Mouse (Mus musculus) neutrophil, adult 83 days (primary cell): ENCODE measurements around the gene Crxos. TPM values are rescaled to one million over a fixed set of nuclear protein-coding genes. Genes with fewer than 3 reads are reported as not detected.

Source experiments
- total RNA-seq, 2 experiments: library from RNA; stranded (reverse); gene quantifications; one replicate each; pipeline ENCODE4 v1.2.4; 2023

Crxos gene
- total RNA-seq = not detected

DNA sequence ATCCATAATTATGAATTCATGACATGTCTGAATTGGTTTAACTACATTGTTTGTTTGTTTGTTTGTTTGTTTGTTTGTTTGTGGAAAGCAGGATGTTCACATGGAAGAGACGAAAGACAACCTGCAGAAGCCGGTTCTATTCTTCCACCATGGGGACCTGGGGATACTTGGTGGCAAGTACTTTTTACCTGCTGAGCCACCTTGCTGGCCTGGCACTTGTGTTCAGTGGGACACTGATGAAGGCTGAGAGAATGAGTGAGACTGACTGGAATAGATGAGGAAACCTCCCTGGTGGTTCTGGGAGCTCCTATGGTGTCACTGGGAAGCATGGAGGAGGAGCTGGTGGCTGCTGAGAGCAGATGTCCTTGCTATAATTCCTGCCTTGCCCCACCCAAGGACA lies at the start of gene Crxos:
TSS of gene Crxos (plus strand) at position 301 of the 400 bp plus-strand sequence.

GRCm38 (mm10) chr7:15839578-15839977 lies 42.8 kb upstream of the Crxos start, which contains the start of gene Obox6:
Gene Obox6 (minus strand): TSS chr7:15839678.

GRCm38 (mm10) chr7:15879756-15880155 lies 2.7 kb upstream of the Crxos start, which contains the start of gene Crx:
Gene Crx (minus strand): TSS chr7:15879968.

GRCm38 (mm10) chr7:15922220-15922773 lies 39.9 kb downstream of the Crxos start, which contains the start of gene Selenow:
Gene Selenow (minus strand): TSS chr7:15922402.

GRCm38 (mm10) chr7:15945721-15946536 lies 63.5 kb downstream of the Crxos start, which contains the start of gene Nop53:
Gene Nop53 (minus strand): TSS chr7:15946074.

Other genes with a start within 250 kb of the Crxos start
- gene Obox3, start 242.7 kb upstream of the Crxos start, total RNA-seq = not detected
- gene Obox5, start 132.5 kb upstream of the Crxos start, total RNA-seq = not detected
- gene Obox6, start 42.9 kb upstream of the Crxos start, total RNA-seq = not detected
- not detected for gene Crx, start 2.6 kb upstream of the Crxos start, total RNA-seq
- 10 to 100 TPM; 31.4 to 34.4 TPM for gene Selenow, start 39.8 kb downstream of the Crxos start, total RNA-seq
- 100 to 1,000 TPM; 141 to 146 TPM for gene Nop53, start 63.5 kb downstream of the Crxos start, total RNA-seq
- under 1 TPM; 0.24 to 0.53 TPM for gene Ehd2, start 85.0 kb downstream of the Crxos start, total RNA-seq
- gene Bicra, start 165.3 kb downstream of the Crxos start, total RNA-seq = 10 to 100 TPM; 24.9 to 29.6 TPM
- under 1 TPM; 0.28 to 0.40 TPM for gene Zfp541, start 179.2 kb downstream of the Crxos start, total RNA-seq
- 100 to 1,000 TPM; 121 to 141 TPM for gene Napa, start 215.8 kb downstream of the Crxos start, total RNA-seq
- gene Kptn, start 237.3 kb downstream of the Crxos start, total RNA-seq = 10 to 100 TPM; 15.0 to 19.8 TPM
- gene Slc8a2, start 247.2 kb downstream of the Crxos start, total RNA-seq = not detected